Mouse (Mus musculus) kidney, postnatal 4 days (tissue): ENCODE data around the gene Elovl1.

ENCODE experiments used
- DNase-seq, 2 experiments: peaks; one replicate each; pipeline ENCODE4 v3.0.0; 2021; ENCODE audit warnings: mixed read lengths in 2 of 2

The Elovl1 gene

GRCm38 (mm10) chr4:118429215-118429895 lies 1.5 kb downstream of the Elovl1 start:
- DNase-seq, result peak; percentile 32 to 59

DNA sequence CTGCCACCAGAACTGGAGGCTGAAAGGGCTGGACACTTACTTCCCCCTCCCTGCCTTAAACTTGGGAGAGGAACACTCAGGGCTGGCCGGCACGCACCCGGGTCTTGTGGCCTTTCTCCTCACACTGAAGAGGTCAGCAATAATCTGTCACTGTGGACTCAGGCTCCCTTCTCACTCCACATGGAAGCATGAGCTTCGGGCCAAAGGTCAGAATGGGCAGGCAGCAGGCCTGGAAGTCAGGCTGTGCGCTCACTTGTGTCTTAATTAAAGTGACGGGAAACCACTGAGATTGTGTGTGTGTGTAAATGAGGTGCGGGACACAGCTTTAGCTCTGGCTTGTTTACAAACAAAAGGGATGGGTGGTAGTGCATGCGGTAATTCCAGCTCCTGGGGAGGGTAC lies 4.4 kb downstream of the Elovl1 start:
- peak in 1 of 2 experiments; percentile 43 for DNase-seq

GRCm38 (mm10) chr4:118436820-118437603 lies 9.1 kb downstream of the Elovl1 start, which contains the start of gene Cdc20:
Gene Cdc20 (minus strand): TSS chr4:118437352.
- DNase-seq, result peak; percentile 91 to 96

- DNase-seq, result peak; percentile 47 to 58
These were observed 9.9 kb downstream of the Elovl1 start for GRCm38 (mm10) chr4:118437829-118438253.

- DNase-seq, result no peak
These were observed 17.2 kb downstream of the Elovl1 start for GRCm38 (mm10) chr4:118445088-118445487.

DNA sequence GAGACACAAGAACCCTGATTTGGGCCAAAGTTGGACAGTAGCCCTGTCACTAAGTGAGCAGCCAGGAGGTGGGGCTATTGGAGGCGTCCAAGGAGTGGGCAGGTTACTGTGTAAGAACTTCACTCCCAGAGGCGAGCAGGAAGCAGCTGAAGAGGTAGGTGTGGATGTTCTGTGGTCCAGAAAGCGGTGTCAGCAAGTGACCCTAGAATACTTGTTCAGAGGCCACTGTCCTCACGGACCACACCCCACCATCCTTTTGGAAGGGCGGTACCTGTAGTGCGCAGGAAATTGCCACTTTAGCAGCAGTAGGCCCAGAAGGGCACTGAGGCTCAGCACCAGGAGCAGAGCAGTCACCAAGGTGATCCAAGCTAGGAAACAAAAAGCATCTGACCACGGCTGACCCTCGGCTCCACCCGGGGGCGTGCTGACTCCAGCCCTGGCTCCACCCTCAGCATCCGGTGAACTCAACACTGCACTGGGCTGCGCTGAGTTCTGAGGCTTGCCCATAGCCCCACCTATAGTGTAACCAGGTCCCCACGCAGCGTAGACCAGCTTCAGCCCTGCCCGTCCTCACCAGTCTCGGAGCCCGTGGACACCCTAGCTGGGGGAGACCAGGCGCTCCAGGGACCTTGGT lies 18.0 kb downstream of the Elovl1 start:
- DNase-seq, result peak; percentile 66 to 77

DNA sequence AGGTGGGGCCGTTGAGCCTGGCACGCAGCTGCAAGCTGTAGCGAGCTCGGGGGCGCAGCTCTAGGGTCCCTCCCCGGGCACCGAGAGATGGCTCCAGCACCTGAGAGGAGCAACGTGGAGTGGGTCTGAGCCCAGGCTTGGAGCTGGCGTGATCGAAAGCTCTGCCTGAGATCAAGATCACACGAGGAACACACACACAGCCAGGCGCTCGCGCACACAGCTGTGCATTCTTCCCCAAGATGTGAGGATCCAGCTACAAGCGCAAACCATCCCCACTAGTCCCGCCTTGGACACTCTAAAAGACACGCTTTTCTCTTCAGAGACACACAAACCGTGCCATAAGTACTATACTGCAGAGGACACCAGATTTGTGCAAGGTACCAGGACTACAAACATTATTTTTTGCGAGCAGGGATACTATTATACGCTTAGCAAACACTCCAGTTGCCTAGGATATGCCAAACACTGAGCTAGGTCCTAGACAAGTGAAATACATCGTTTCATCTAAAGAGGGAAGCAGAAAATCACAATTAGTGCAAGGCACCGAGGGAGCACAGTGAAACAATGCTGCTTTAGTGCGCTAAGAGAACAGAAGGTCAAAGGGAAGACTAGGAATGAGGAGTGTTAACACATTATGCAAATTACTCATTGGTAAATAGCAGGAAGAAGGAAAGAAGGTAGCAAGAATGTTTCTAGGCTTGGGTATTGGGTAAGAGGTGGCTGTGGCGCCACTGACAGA lies 18.7 kb downstream of the Elovl1 start:
- DNase-seq, result no peak

- DNase-seq, result no peak
These were observed 29.6 kb downstream of the Elovl1 start, which contains the start of gene Mpl for GRCm38 (mm10) chr4:118457345-118457975. Gene Mpl (minus strand): TSS chr4:118457513.

DNA sequence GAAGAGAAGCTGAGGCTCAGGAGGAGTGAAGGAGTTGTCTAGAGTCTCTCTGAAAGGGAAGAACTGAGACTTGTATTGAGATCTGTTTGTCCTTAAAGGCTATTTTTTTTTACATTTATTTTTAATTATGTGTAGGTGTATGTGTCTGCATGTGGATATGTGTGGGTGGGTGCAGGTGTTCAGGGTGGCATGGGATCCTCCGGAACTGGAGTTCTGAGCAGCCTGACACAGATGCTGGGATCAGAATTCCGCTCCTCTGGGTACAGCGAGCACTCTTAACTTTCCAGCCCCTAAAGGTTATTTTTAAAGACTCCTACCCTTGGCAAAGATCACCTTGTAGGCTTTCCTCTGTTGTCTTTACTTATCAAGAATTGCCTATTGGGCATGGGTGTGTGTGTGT lies 37.1 kb downstream of the Elovl1 start:
- DNase-seq, result no peak

DNA sequence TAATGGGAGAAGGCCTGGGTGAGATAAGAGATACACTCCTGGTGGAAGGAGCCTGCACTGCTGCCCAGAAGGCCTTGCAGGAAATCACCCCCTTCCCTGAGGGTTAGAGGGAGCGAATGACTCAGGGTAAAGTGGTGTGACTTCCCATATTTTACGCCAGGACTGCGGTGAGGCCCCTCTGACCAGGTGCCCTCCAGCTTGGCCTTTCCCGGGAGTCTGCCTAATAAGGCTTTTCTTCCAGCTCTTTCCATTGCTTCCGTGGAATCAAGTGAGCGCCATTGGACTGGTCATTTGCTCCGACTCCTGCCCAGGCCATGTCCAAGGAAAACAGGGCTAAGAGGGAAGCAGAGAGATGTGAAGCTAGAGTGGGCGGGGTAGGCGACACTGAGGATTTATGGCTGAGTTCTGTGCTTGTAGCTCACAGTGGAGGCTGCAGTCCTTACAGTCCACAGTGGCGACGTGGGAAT lies 37.8 kb downstream of the Elovl1 start:
- peak; percentile 44 to 53 for DNase-seq

DNA sequence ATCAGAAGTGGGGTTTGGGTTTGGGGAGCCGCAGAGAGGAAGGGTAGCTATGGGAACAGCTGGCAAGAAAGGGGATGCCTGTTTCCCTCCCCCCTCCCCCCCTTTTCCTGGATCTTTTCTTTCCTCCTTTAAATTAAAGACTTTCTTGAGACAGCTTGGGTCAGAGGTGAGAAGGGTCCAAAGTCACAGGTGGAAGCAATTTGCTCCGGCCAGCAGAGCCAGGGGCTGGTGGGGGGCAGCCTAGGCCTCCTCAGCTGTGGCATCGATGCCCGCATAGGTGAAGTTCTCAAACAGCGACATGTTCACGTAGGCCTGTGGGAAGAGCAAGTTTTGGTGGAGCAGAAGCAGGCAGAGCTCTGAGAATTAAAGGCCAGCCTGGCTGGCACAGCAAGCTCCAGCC lies 43.4 kb downstream of the Elovl1 start:
- DNase-seq, result no peak

- DNase-seq, result no peak
These were observed 44.8 kb downstream of the Elovl1 start for GRCm38 (mm10) chr4:118472687-118473086.

- no peak for DNase-seq
These were observed 49.1 kb downstream of the Elovl1 start for GRCm38 (mm10) chr4:118476773-118477530.
